Comparison of ENCODE assay signal across 5 mouse cellular contexts in the genomic region with DNA sequence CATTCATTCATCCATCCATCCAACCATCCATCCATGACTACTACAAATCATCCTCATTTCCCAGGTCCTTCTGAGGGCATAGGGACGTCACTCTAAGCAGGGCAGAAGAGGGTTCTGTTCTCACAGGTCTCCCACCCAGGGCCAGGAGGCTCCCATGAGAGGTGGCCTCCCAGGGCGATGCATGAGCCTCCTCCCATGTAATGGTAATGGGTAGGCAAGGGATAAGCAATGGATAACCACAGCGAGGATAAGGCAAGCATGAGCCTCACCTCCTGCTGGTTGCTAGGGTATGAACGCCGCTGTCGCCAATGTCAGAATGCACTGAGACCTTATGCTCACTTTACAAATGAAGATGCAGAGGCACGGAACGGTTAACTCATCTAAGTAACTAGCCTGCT.
"Had no signal": no experiment of that assay in that cellular context is flagged by ENCODE, and none has a peak within 500 bp of the region (broad histone marks: within the 10 kb centered on the region; RNA-seq: fewer than 3 reads in every experiment).

No protein-coding gene starts in this region.

- H3K4me2 ChIP-seq: kidney, embryonic 15.5 days; limb, embryonic 13.5 days; midbrain, embryonic 12.5 days; neural tube, embryonic 15.5 days had no signal

- H3K27me3 ChIP-seq: midbrain, embryonic 12.5 days had no signal

- H3K9me3 ChIP-seq: kidney, embryonic 15.5 days; midbrain, embryonic 12.5 days; neural tube, embryonic 15.5 days had no signal

- H3K36me3 ChIP-seq: kidney, embryonic 15.5 days; limb, embryonic 13.5 days; midbrain, embryonic 12.5 days; neural tube, embryonic 15.5 days had no signal

- H3K4me1 ChIP-seq: limb, embryonic 13.5 days; midbrain, embryonic 12.5 days had no signal

- H3K27ac ChIP-seq: kidney, embryonic 15.5 days; limb, embryonic 13.5 days; liver, embryonic 14.5 days; midbrain, embryonic 12.5 days; neural tube, embryonic 15.5 days had no signal

- H3K4me3 ChIP-seq: kidney, embryonic 15.5 days; limb, embryonic 13.5 days; midbrain, embryonic 12.5 days; neural tube, embryonic 15.5 days had no signal

- H3K9ac ChIP-seq: kidney, embryonic 15.5 days; limb, embryonic 13.5 days; liver, embryonic 14.5 days; midbrain, embryonic 12.5 days; neural tube, embryonic 15.5 days had no signal
